Mouse (Mus musculus): ENCODE data around the gene Smarcal1. TPM values are rescaled to one million over a fixed set of nuclear protein-coding genes. Genes with fewer than 3 reads are reported as not detected.
A peak's percentile ranks its signal among the peaks of the same experiment; 100 is the strongest.

Gene Smarcal1
- polyA plus RNA-seq, 1 experiment, result 44.8 TPM

DNA sequence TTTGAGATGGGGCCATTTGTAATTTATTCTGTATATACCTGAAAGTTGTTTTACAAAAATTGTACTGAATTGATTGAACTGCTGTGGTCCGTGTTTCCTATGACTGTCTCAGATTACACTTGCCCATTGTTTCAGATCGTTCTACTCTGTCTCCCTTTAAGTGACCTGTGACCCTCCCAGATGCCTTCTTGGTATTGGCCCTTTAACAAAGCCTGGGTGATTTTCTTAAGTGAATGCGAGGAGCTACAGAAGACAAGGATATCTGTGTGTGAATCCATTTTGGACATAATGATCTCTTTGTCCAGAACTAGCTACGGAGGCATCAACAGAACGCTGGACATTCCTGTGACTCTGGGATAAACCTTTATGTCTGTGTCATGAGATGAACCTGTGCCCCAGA lies 52.2 kb downstream of the Smarcal1 start:
- H3K27me3 ChIP-seq (ENCODE audit: control insufficient read depth, insufficient read depth, low read length, poor library complexity, severe bottlenecking), result no peaks in the 10 kb centered on the region
- H3K4me1 ChIP-seq (ENCODE audit: control insufficient read depth, insufficient read depth, low read length), result no peaks in the 10 kb centered on the region
- H3K4me3 ChIP-seq (ENCODE audit: low read depth, low read length), result no peak overlapping the region
- H3K9me3 ChIP-seq (replicated peaks; ENCODE audit: control insufficient read depth, insufficient read depth, low read length, poor library complexity, severe bottlenecking), result no peaks in the 10 kb centered on the region
- 0 out of 2 replicates have a peak, but pooled peaks cover 3% of the 10 kb centered on the region for H3K36me3 ChIP-seq (ENCODE audit: control insufficient read depth, insufficient read depth, low read length, poor library complexity, severe bottlenecking)
- H3K27ac ChIP-seq (ENCODE audit: insufficient read depth, low read length), result no peak overlapping the region
- H3K9ac ChIP-seq (ENCODE audit: low read depth, poor library complexity, severe bottlenecking), result no peak overlapping the region
- no peak for TF ChIP-seq POLR2A (IDR thresholded peaks at IDR 0.05; ENCODE audit: insufficient read depth, low read length)
- no peak for TF ChIP-seq EP300 (IDR thresholded peaks at IDR 0.05; ENCODE audit: insufficient read depth, low read depth, low read length)
- TF ChIP-seq CTCF (IDR thresholded peaks at IDR 0.05; ENCODE audit: low read depth, low read length), result no peak

DNA sequence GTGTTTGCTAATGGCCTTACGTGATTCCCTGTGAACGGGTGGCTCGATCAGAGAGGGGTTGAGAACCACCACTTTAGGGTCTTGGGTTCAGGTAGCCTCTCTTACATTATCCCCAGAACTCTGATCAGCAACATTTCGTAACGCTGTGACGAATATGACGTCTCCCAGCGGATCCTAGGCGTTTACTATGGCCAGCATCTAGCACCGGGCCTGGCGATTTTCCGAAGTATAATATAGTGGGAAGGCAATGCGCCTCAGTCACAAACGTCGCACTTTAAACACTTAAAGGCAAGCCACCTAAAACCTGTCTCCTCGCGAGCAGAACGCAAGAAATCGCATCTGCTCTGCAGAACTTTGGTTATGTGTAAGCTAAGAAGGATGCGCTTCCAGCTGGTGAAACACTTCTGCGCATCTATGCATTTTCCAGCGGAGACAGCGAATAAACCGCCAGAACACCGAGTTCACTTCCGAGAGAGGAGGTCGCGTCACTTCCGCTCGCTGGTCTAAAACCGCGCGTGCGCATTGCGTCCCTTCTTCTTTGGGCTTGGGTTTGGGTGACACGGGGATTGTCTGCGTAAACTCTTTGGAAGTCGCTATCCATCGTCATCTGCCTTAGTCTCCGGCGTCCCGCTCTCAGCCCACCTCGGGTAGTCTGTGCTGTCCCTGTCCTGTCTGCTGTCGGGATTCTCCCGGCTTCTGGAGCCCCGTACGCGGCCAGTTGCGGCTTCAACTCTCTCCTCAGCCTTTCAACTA lies 57.8 kb downstream of the Smarcal1 start:
- peak overlapping the region; percentile 39; the same call in 1 of the 2 replicates for H3K9ac ChIP-seq (ENCODE audit: low read depth, poor library complexity, severe bottlenecking)
- no peak for TF ChIP-seq CTCF (IDR thresholded peaks at IDR 0.05; ENCODE audit: low read depth, low read length)
- no peak for TF ChIP-seq EP300 (IDR thresholded peaks at IDR 0.05; ENCODE audit: insufficient read depth, low read depth, low read length)
- peak; percentile 70 for TF ChIP-seq POLR2A (IDR thresholded peaks at IDR 0.05; ENCODE audit: insufficient read depth, low read length)
- no peaks in the 10 kb centered on the region for H3K4me1 ChIP-seq (ENCODE audit: control insufficient read depth, insufficient read depth, low read length)
- H3K36me3 ChIP-seq (ENCODE audit: control insufficient read depth, insufficient read depth, low read length, poor library complexity, severe bottlenecking), result no peaks in the 10 kb centered on the region
- peak overlapping the region; percentile 70 for H3K4me3 ChIP-seq (ENCODE audit: low read depth, low read length)
- no peak overlapping the region for H3K27ac ChIP-seq (ENCODE audit: insufficient read depth, low read length)
- H3K27me3 ChIP-seq (ENCODE audit: control insufficient read depth, insufficient read depth, low read length, poor library complexity, severe bottlenecking), result no peaks in the 10 kb centered on the region
- no peaks in the 10 kb centered on the region for H3K9me3 ChIP-seq (replicated peaks; ENCODE audit: control insufficient read depth, insufficient read depth, low read length, poor library complexity, severe bottlenecking)

DNA sequence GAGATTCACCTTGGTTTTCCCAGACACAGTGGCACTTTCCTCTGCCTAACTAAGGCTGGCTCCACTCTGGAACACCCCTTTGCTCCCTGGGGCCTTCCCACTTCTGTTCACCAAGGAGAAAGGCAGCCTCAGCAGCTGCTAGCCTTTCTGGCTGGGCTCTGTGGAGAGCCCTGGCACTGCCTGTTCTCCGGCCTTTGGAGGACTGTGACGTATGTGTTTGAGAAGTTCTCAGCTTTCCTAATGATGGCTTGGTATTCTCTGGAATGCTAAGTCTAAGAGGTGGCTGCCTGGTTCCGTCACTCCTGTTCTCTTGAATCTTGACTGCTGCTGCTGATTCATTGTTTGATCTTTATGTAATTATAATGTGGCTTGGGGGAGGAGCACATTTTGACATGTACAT lies 90.0 kb downstream of the Smarcal1 start:
- Histone ChIP-seq H3K9ac (ENCODE audit: low read depth, poor library complexity, severe bottlenecking) (no peak overlapping the region), H3K27me3 (ENCODE audit: control insufficient read depth, insufficient read depth, low read length, poor library complexity, severe bottlenecking) (no peaks in the 10 kb centered on the region), H3K27ac (ENCODE audit: insufficient read depth, low read length) (peak overlapping the region; percentile 86), H3K4me1 (ENCODE audit: control insufficient read depth, insufficient read depth, low read length) (peaks cover 1% of the 10 kb centered on the region), H3K4me3 (ENCODE audit: low read depth, low read length) (no peak overlapping the region), H3K36me3 (ENCODE audit: control insufficient read depth, insufficient read depth, low read length, poor library complexity, severe bottlenecking) (no peaks in the 10 kb centered on the region), H3K9me3 (replicated peaks; ENCODE audit: control insufficient read depth, insufficient read depth, low read length, poor library complexity, severe bottlenecking) (no peaks in the 10 kb centered on the region)
- TF ChIP-seq POLR2A (IDR thresholded peaks at IDR 0.05; ENCODE audit: insufficient read depth, low read length), result no peak
- TF ChIP-seq EP300 (IDR thresholded peaks at IDR 0.05; ENCODE audit: insufficient read depth, low read depth, low read length), result no peak
- TF ChIP-seq CTCF (IDR thresholded peaks at IDR 0.05; ENCODE audit: low read depth, low read length), result no peak

Other genes with a start within 250 kb of the Smarcal1 start
- gene March4, start 46.3 kb upstream of the Smarcal1 start, polyA plus RNA-seq (2011; ENCODE audit: insufficient read depth, insufficient read length, low read depth, missing spikeins), result not detected in 2 replicates
- not detected in 2 replicates for gene Ankar, start 117.3 kb downstream of the Smarcal1 start, polyA plus RNA-seq (2011; ENCODE audit: insufficient read depth, insufficient read length, low read depth, missing spikeins)
- gene Rpl37a, start 128.0 kb downstream of the Smarcal1 start, polyA plus RNA-seq (2011; ENCODE audit: insufficient read depth, insufficient read length, low read depth, missing spikeins), result 1,055 and 1,149 TPM in 2 replicates
- 537 and 588 TPM in 2 replicates for gene Igfbp2, start 241.3 kb downstream of the Smarcal1 start, polyA plus RNA-seq (2011; ENCODE audit: insufficient read depth, insufficient read length, low read depth, missing spikeins)

Measured in ES-Bruce4 (cell line).